Mouse (Mus musculus) neutrophil, adult 5-6 weeks (primary cell): ENCODE measurements around the gene Smim27. TPM values are rescaled to one million over a fixed set of nuclear protein-coding genes. Genes with fewer than 3 reads are reported as not detected.

Experiments
- ATAC-seq: fragments of 151-379, 151-347 bp; 2 replicates; pipeline ENCODE4 v1.8.0; 2017; ENCODE audit warnings: mild to moderate bottlenecking, moderate TSS enrichment; ENCODE audit not compliant: insufficient number of reproducible peaks, poor library complexity, low FRiP score, severe bottlenecking; ENCODE audit errors: extremely low read depth
- total RNA-seq: library from RNA; stranded (forward); fragments of 200-1000 nt; gene quantifications from 2 replicates; pipeline ENCODE4 v1.2.3, GENCODE M21; 2017

The Smim27 gene
- total RNA-seq, 1 experiment from 2014 or later, result 3.6 TPM

DNA sequence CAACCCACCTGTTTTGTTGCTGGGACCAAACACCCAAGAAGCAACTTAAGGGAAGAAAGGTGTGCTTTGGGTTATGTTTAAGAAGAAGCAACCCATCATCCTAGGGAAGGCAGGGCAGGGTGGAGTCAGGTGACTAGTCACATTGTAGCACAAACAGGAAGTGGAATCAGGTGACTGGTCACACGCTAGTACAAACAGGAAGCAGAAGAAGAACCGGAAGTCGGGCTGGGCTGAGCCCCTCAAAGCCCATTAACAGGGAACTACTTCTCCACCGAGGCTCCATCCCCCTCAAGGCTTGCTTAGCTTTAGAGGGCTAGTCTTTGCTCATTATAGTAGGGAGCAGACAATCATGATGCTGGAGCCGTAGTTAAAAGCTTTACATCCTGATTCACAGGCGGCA, 43.6 kb downstream of the Smim27 start:
- ATAC-seq, result peak; percentile 99

DNA sequence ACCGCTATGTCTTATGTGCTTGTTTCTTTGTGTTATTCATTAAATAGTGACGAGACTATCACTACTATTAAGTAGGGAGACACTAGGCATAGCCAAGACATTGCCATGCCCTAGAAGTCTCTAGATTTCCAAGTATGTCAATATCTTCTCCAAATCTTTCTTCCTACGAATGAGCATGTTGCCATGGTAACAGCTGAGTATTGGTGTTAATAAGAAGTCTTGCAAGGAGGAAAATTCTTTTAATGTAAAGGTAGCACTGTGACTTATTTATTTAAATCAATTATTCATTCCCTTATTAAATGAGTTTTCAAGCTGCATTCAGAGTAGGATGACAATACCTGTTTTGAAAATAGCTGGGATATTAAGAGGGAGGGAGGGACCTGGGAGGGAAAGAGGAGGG, 48.0 kb downstream of the Smim27 start:
- no peak for ATAC-seq

Other genes with a start within 250 kb of the Smim27 start
- gene Aco1, start 126.5 kb upstream of the Smim27 start, total RNA-seq, result 8.3 and 12.9 TPM in 2 replicates
- 153 and 157 TPM in 2 replicates for gene Ddx58, start 29.8 kb upstream of the Smim27 start, total RNA-seq
- gene Topors, start 271 bp downstream of the Smim27 start, total RNA-seq, result 64.3 and 72.3 TPM in 2 replicates
- 12.2 and 24.1 TPM in 2 replicates for gene Ndufb6, start 9.8 kb downstream of the Smim27 start, total RNA-seq
- 0.35 TPM in 1 of 2 replicates, not detected in the other for gene Tmem215, start 202.6 kb downstream of the Smim27 start, total RNA-seq